Mouse (Mus musculus) liver, adult 2 months (tissue): ENCODE measurements around the gene Pank2. TPM values are rescaled to one million over a fixed set of nuclear protein-coding genes. Genes with fewer than 3 reads are reported as not detected.
"Not testable (repeated sequence)": the region's sequence is repeated elsewhere in the genome, so short reads cannot be mapped to it uniquely, and the experiment has no call there.

Source experiments
- DNase-seq: peaks from one replicate; pipeline ENCODE4 v3.0.0-alpha.2; 2011; ENCODE audit warnings: low read depth, low spot score; ENCODE audit errors: extremely low read depth
- H3K27ac ChIP-seq: fragments of 200-500 bp; replicated peaks from 2 replicates; pipeline ENCODE4 v1.5.1; 2012; ENCODE audit warnings: low read depth, mild to moderate bottlenecking, control low read depth, inconsistent platforms, low read length; ENCODE audit not compliant: insufficient read depth
- H3K27me3 ChIP-seq: fragments of 200-500 bp; 2 replicates; pipeline ENCODE4 v1.6.1; 2012; ENCODE audit warnings: mild to moderate bottlenecking, moderate library complexity, low read length, inconsistent platforms; ENCODE audit not compliant: control insufficient read depth, insufficient read depth
- H3K36me3 ChIP-seq: fragments of 200-500 bp; 2 replicates; pipeline ENCODE4 v1.6.1; 2012; ENCODE audit warnings: low read length, inconsistent platforms; ENCODE audit not compliant: control insufficient read depth, insufficient read depth
- H3K4me1 ChIP-seq: fragments of 200-500 bp; 2 replicates; pipeline ENCODE4 v1.6.1; 2011; ENCODE audit warnings: low read length; ENCODE audit not compliant: control insufficient read depth, insufficient read depth
- H3K4me3 ChIP-seq: fragments of 200-500 bp; 2 replicates; pipeline ENCODE4 v1.5.1; 2011; ENCODE audit warnings: low read depth, mild to moderate bottlenecking, control low read depth, low read length, moderate library complexity; ENCODE audit not compliant: insufficient read depth
- H3K79me2 ChIP-seq: fragments of 200-500 bp; 2 replicates; pipeline ENCODE4 v1.6.1; 2012; ENCODE audit warnings: inconsistent platforms, mild to moderate bottlenecking, low read length, moderate library complexity; ENCODE audit not compliant: control insufficient read depth, insufficient read depth
- H3K9ac ChIP-seq: fragments of 200-500 bp; 2 replicates; pipeline ENCODE4 v1.6.1; 2012; ENCODE audit warnings: low read depth, mild to moderate bottlenecking, control low read depth, inconsistent platforms, low read length
- CTCF ChIP-seq: fragments of 200-500 bp; IDR thresholded peaks from 2 replicates; pipeline ENCODE4 v1.5.1; 2011; ENCODE audit warnings: low read depth, low read length, control low read depth
- POLR2A ChIP-seq: fragments of 200-500 bp; IDR thresholded peaks from 2 replicates; pipeline ENCODE4 v1.6.1; 2011; ENCODE audit warnings: low read length, control low read depth; ENCODE audit not compliant: insufficient read depth; ENCODE audit errors: extremely low read depth
- WGBS: fragments of 180-500 bp; shearing (Covaris S2); methylation state at CpG from one replicate; pipeline ENCODE4 v1.1.7; 2018; 5-methylcytosine and 5-hydroxymethylcytosine counted together
- polyA plus RNA-seq: library from polyadenylated mRNA; depleted of rRNA; stranded (reverse); fragments of >200 nt; gene quantifications from 2 replicates; pipeline ENCODE4 v1.2.3, GENCODE M21; 2012
- total RNA-seq: library from RNA; depleted of rRNA; stranded (reverse); fragments of >200 nt; gene quantifications from 2 replicates; pipeline ENCODE4 v1.2.3, GENCODE M21; 2014

The Pank2 gene
- total and polyA plus RNA-seq, 2 experiments, result 6.1 to 16.0 TPM

GRCm38 (mm10) chr2:131300485-131300884 is 38.2 kb downstream of the Pank2 start:
- Histone ChIP-seq H3K27me3 (no peaks in the 10 kb centered on the region), H3K79me2 (no peaks in the 10 kb centered on the region; the same call in 1 of the 2 replicates), H3K27ac (no peak overlapping the region), H3K4me1 (no peaks in the 10 kb centered on the region), H3K9ac (no peak overlapping the region), H3K4me3 (no peak overlapping the region), H3K36me3 (peaks cover 17% of the 10 kb centered on the region; the same call in 1 of the 2 replicates)
- WGBS, result 90% methylated on average over 2 of the region's 2 CpGs
- no peak for DNase-seq
- TF ChIP-seq CTCF (no peak), POLR2A (no peak)

- H3K4me1 ChIP-seq, result no peaks in the 10 kb centered on the region
- DNase-seq, result no peak
- TF ChIP-seq POLR2A, result no peak
- no peak for TF ChIP-seq CTCF
- no peak overlapping the region for H3K9ac ChIP-seq
- no peak overlapping the region for H3K27ac ChIP-seq
- H3K27me3 ChIP-seq, result no peaks in the 10 kb centered on the region
- H3K36me3 ChIP-seq, result peaks cover 11% of the 10 kb centered on the region; the same call in 1 of the 2 replicates
- no peaks in the 10 kb centered on the region; the same call in 1 of the 2 replicates for H3K79me2 ChIP-seq
- no peak overlapping the region for H3K4me3 ChIP-seq
Measured at GRCm38 (mm10) chr2:131301635-131302034, 39.3 kb downstream of the Pank2 start.

DNA sequence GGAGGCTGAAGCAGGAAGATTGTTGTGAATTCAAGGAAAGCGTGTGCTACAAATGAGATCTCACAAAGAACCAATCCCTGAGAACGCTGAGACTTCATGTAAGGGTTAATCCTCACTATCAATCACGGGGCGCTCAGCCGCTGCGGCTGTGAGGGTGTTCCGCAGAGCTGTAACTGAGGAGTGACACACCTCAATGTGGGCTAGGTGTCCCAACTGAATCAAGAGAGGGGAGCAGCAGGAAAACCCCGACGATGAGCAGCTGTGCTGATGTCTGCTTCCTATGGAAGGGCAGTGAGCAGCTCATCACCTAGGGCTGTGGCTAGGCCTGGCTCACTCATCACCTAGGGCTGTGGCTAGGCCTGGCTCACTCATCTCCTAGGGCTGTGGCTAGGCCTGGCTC is 42.2 kb downstream of the Pank2 start:
- H3K27ac ChIP-seq, result no peak overlapping the region
- TF ChIP-seq POLR2A, result no peak
- TF ChIP-seq CTCF, result no peak
- 91% methylated on average over 9 of the region's 9 CpGs for WGBS
- H3K4me1 ChIP-seq, result peaks cover 9% of the 10 kb centered on the region; the same call in 1 of the 2 replicates
- peaks cover 3% of the 10 kb centered on the region; the same call in 1 of the 2 replicates for H3K36me3 ChIP-seq
- DNase-seq, result no peak
- H3K27me3 ChIP-seq, result no peaks in the 10 kb centered on the region
- H3K9ac ChIP-seq, result no peak overlapping the region
- no peak overlapping the region for H3K4me3 ChIP-seq
- no peaks in the 10 kb centered on the region; the same call in 1 of the 2 replicates for H3K79me2 ChIP-seq

- not testable (repeated sequence) for H3K4me3 ChIP-seq, H3K27me3 ChIP-seq, H3K4me1 ChIP-seq, DNase-seq, H3K9ac ChIP-seq, H3K27ac ChIP-seq, H3K79me2 ChIP-seq, H3K36me3 ChIP-seq
- 96% methylated on average over 1 of the region's 1 CpGs for whole genome bisulfite sequencing
Measured at GRCm38 (mm10) chr2:131305226-131305625, 42.9 kb downstream of the Pank2 start.

DNA sequence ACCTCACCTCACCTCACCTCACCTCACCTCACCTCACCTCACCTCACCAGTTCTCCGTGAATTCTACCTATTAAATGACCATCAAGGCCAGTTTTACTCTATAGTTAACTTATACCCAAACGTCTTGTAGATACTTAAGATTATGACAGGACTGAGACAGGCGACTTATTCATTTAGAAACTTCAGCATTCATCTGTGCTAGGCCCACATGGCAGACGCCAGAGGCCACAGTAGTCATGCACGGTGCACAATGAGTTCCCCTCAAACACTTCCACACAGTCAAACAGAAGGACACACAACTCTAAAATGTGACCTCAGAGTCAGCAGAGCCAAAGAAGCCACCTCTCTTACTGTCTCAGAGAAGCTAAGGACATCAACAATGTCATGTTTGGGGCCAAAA is 45.1 kb downstream of the Pank2 start:
- H3K79me2 ChIP-seq, result no peaks in the 10 kb centered on the region; the same call in 1 of the 2 replicates
- peak overlapping the region; percentile 63 for H3K27ac ChIP-seq
- H3K4me3 ChIP-seq, result no peak overlapping the region
- peaks cover 9% of the 10 kb centered on the region; the same call in 1 of the 2 replicates for H3K4me1 ChIP-seq
- 42% methylated on average over 5 of the region's 5 CpGs for WGBS
- H3K9ac ChIP-seq, result no peak overlapping the region
- no peaks in the 10 kb centered on the region for H3K27me3 ChIP-seq
- H3K36me3 ChIP-seq, result peaks cover 3% of the 10 kb centered on the region; the same call in 1 of the 2 replicates
- TF ChIP-seq CTCF (no peak), POLR2A (no peak)
- DNase-seq, result no peak

GRCm38 (mm10) chr2:131307822-131308221 is 45.5 kb downstream of the Pank2 start:
- no peak overlapping the region for H3K9ac ChIP-seq
- peak overlapping the region; percentile 63 for H3K27ac ChIP-seq
- TF ChIP-seq CTCF (no peak), POLR2A (no peak)

More at GRCm38 (mm10) chr2:131307822-131308221, 45.5 kb downstream of the Pank2 start:
- 36% methylated on average over 2 of the region's 2 CpGs for whole genome bisulfite sequencing
- Histone ChIP-seq H3K4me3 (no peak overlapping the region), H3K27me3 (no peaks in the 10 kb centered on the region), H3K36me3 (peaks cover 3% of the 10 kb centered on the region; the same call in 1 of the 2 replicates), H3K4me1 (peaks cover 9% of the 10 kb centered on the region; the same call in 1 of the 2 replicates), H3K79me2 (peaks cover 3% of the 10 kb centered on the region; the same call in 1 of the 2 replicates)
- DNase-seq, result peak; percentile 99
